Mouse (Mus musculus) cortical plate, adult 2 months (tissue): ENCODE measurements around the gene Mettl9.

Source experiments
- CTCF ChIP-seq: fragments of 200-500 bp; IDR thresholded peaks from 2 replicates; pipeline ENCODE4 v1.5.1; 2011; ENCODE audit warnings: mild to moderate bottlenecking, control low read depth, low read length; ENCODE audit not compliant: insufficient read depth; ENCODE audit errors: extremely low read depth
- POLR2A ChIP-seq: fragments of 200-500 bp; IDR thresholded peaks from 2 replicates; pipeline ENCODE4 v1.6.1; 2011; ENCODE audit warnings: mild to moderate bottlenecking, low read length, control low read depth; ENCODE audit not compliant: insufficient read depth; ENCODE audit errors: extremely low read depth

- no peak for TF ChIP-seq CTCF
- TF ChIP-seq POLR2A: no peak
Observed at GRCm38 (mm10) chr7:121107851-121108250, 73.6 kb downstream of the Mettl9 start.
